Mouse (Mus musculus) neural tube, embryonic 11.5 days (tissue): Measurements from ENCODE around the gene Tnni1. TPM values are rescaled to one million over a fixed set of nuclear protein-coding genes. Genes with fewer than 3 reads are reported as not detected.

ENCODE experiments used
- ATAC-seq: fragments of 200-750 bp; cut with Nextera tagmentation; 2 replicates; pipeline ENCODE4 v1.8.0; 2017; ENCODE audit warnings: moderate number of reproducible peaks, mild to moderate bottlenecking, moderate TSS enrichment, moderate library complexity; ENCODE audit not compliant: insufficient read depth, low FRiP score, low TSS enrichment
- DNase-seq: peaks from one replicate; pipeline ENCODE4 v3.0.0-alpha.2; 2015; ENCODE audit warnings: low spot score
- H3K27ac ChIP-seq: fragments of 300-500 bp; sonication (generic); 2 replicates; pipeline ENCODE4 v1.5.1; 2014; ENCODE audit warnings: low read depth, mild to moderate bottlenecking, low read length
- H3K27me3 ChIP-seq: fragments of 300-500 bp; sonication (generic); 2 replicates; pipeline ENCODE4 v1.6.1; 2014; ENCODE audit warnings: mild to moderate bottlenecking, low read length, mixed read lengths; ENCODE audit not compliant: control insufficient read depth, insufficient read depth
- H3K36me3 ChIP-seq: fragments of 300-500 bp; sonication (generic); 2 replicates; pipeline ENCODE4 v1.6.1; 2014; ENCODE audit warnings: mild to moderate bottlenecking, low read length, moderate library complexity, mixed read lengths; ENCODE audit not compliant: control insufficient read depth, insufficient read depth
- H3K4me1 ChIP-seq: fragments of 300-500 bp; sonication (generic); 2 replicates; pipeline ENCODE4 v1.6.1; 2014; ENCODE audit warnings: low read length, mixed read lengths; ENCODE audit not compliant: control insufficient read depth, insufficient read depth
- H3K4me2 ChIP-seq: fragments of 300-500 bp; sonication (generic); 2 replicates; pipeline ENCODE4 v1.6.1; 2014; ENCODE audit warnings: low read depth, mild to moderate bottlenecking, moderate library complexity
- H3K4me3 ChIP-seq: fragments of 300-500 bp; sonication (generic); 2 replicates; pipeline ENCODE4 v1.5.1; 2014; ENCODE audit warnings: low read depth, low read length
- H3K9ac ChIP-seq: fragments of 300-500 bp; sonication (generic); 2 replicates; pipeline ENCODE4 v1.6.1; 2014; ENCODE audit warnings: mild to moderate bottlenecking, low read length
- H3K9me3 ChIP-seq: fragments of 300-500 bp; sonication (generic); 2 replicates; pipeline ENCODE4 v1.6.1; 2016; ENCODE audit warnings: low read length; ENCODE audit not compliant: control insufficient read depth
- WGBS: fragments of 180-500 bp; shearing (Covaris S2); extraction: QIAGEN DNeasy Blood & Tissue Kit; methylation state at CpG from one replicate; pipeline ENCODE4 v1.1.7; 2014; 5-methylcytosine and 5-hydroxymethylcytosine counted together
- polyA plus RNA-seq: library from polyadenylated mRNA; unstranded; fragments of >200 nt; fragmentation: Nextera tagmentation; extraction: Ambion mirVana; gene quantifications from 2 replicates; pipeline ENCODE4 v1.2.1, GENCODE M21; 2014

Gene Tnni1
- polyA plus RNA-seq, 1 experiment from 2014 or later: 57.6 TPM

- H3K4me1 ChIP-seq: no peaks in the 10 kb centered on the region
- H3K27ac ChIP-seq: no peak overlapping the region
- H3K27me3 ChIP-seq: no peaks in the 10 kb centered on the region
- H3K4me3 ChIP-seq: no peak overlapping the region
- 72% methylated on average over 15 of the region's 15 CpGs for WGBS
- DNase-seq: no peak
- no peak for ATAC-seq
- no peak overlapping the region for H3K4me2 ChIP-seq
- H3K9me3 ChIP-seq: no peaks in the 10 kb centered on the region
- H3K36me3 ChIP-seq: no peaks in the 10 kb centered on the region
- H3K9ac ChIP-seq: no peak overlapping the region
Observed at GRCm38 (mm10) chr1:135840675-135841395, 61.6 kb downstream of the Tnni1 start.

GRCm38 (mm10) chr1:135843519-135844262 lies 64.5 kb downstream of the Tnni1 start:
- ATAC-seq (no peak), DNase-seq (no peak)
- Histone ChIP-seq H3K27me3 (no peaks in the 10 kb centered on the region), H3K9ac (no peak overlapping the region), H3K4me2 (no peak overlapping the region), H3K4me1 (no peaks in the 10 kb centered on the region), H3K9me3 (no peaks in the 10 kb centered on the region), H3K4me3 (no peak overlapping the region), H3K27ac (no peak overlapping the region), H3K36me3 (no peaks in the 10 kb centered on the region)
- WGBS: 86% methylated on average over 10 of the region's 10 CpGs

- H3K4me1 ChIP-seq: no peaks in the 10 kb centered on the region
- H3K4me3 ChIP-seq: no peak overlapping the region
- no peaks in the 10 kb centered on the region for H3K27me3 ChIP-seq
- no peaks in the 10 kb centered on the region for H3K9me3 ChIP-seq
- no peaks in the 10 kb centered on the region for H3K36me3 ChIP-seq
- H3K4me2 ChIP-seq: no peak overlapping the region
- no peak for DNase-seq
- H3K9ac ChIP-seq: no peak overlapping the region
- no peak for ATAC-seq
- H3K27ac ChIP-seq: no peak overlapping the region
- WGBS: 75% methylated on average over 6 of the region's 6 CpGs
Observed at GRCm38 (mm10) chr1:135844481-135844880, 65.2 kb downstream of the Tnni1 start.

GRCm38 (mm10) chr1:135846632-135847031 lies 67.4 kb downstream of the Tnni1 start:
- no peak for DNase-seq
- H3K4me1 ChIP-seq: peaks cover 2% of the 10 kb centered on the region
- H3K4me3 ChIP-seq: no peak overlapping the region
- no peak overlapping the region for H3K27ac ChIP-seq
- H3K36me3 ChIP-seq: no peaks in the 10 kb centered on the region
- no peaks in the 10 kb centered on the region for H3K27me3 ChIP-seq
- no peaks in the 10 kb centered on the region for H3K9me3 ChIP-seq
- H3K9ac ChIP-seq: no peak overlapping the region
- H3K4me2 ChIP-seq: no peak overlapping the region
- 71% methylated on average over 5 of the region's 5 CpGs for WGBS
- ATAC-seq: no peak

- no peak overlapping the region for H3K4me3 ChIP-seq
- H3K27ac ChIP-seq: no peak overlapping the region
- H3K9me3 ChIP-seq: no peaks in the 10 kb centered on the region
- 30% methylated on average over 6 of the region's 6 CpGs for WGBS
- ATAC-seq: no peak
- no peak overlapping the region for H3K9ac ChIP-seq
- peak; percentile 55 for DNase-seq
- H3K4me2 ChIP-seq: no peak overlapping the region
- H3K27me3 ChIP-seq: no peaks in the 10 kb centered on the region
- no peaks in the 10 kb centered on the region for H3K36me3 ChIP-seq
- peaks cover 7% of the 10 kb centered on the region for H3K4me1 ChIP-seq
Observed at GRCm38 (mm10) chr1:135847139-135847562, 67.9 kb downstream of the Tnni1 start.

- DNase-seq: no peak
- H3K4me2 ChIP-seq: no peak overlapping the region
- WGBS: 81% methylated on average over 17 of the region's 17 CpGs
Observed at GRCm38 (mm10) chr1:135847611-135848351, 68.5 kb downstream of the Tnni1 start.

GRCm38 (mm10) chr1:135850722-135851512 lies 71.7 kb downstream of the Tnni1 start:
- no peaks in the 10 kb centered on the region for H3K27me3 ChIP-seq
- peak overlapping the region; percentile 6; the same call in 1 of the 2 replicates for H3K9ac ChIP-seq
- H3K36me3 ChIP-seq: no peaks in the 10 kb centered on the region
- 70% methylated on average over 12 of the region's 12 CpGs for WGBS
- H3K27ac ChIP-seq: 0 out of 2 replicates have a peak overlapping the region, but pooled peaks have one; percentile 2
- peaks cover 16% of the 10 kb centered on the region for H3K4me1 ChIP-seq
- DNase-seq (peak; percentile 35), ATAC-seq (no peak)
- no peak overlapping the region for H3K4me2 ChIP-seq
- no peak overlapping the region for H3K4me3 ChIP-seq
- H3K9me3 ChIP-seq: no peaks in the 10 kb centered on the region

More at GRCm38 (mm10) chr1:135847611-135848351, 68.5 kb downstream of the Tnni1 start:
- peaks cover 13% of the 10 kb centered on the region for H3K4me1 ChIP-seq
- H3K27me3 ChIP-seq: no peaks in the 10 kb centered on the region
- no peak overlapping the region for H3K9ac ChIP-seq
- H3K9me3 ChIP-seq: no peaks in the 10 kb centered on the region
- no peak for ATAC-seq
- no peaks in the 10 kb centered on the region for H3K36me3 ChIP-seq
- H3K27ac ChIP-seq: no peak overlapping the region
- no peak overlapping the region for H3K4me3 ChIP-seq
